Mouse (Mus musculus): Measurements from ENCODE around the gene Tcp11. TPM values are rescaled to one million over a fixed set of nuclear protein-coding genes. Genes with fewer than 3 reads are reported as not detected.
A peak's percentile ranks its signal among the peaks of the same experiment; 100 is the strongest.

The Tcp11 gene
- polyA plus RNA-seq, 1 experiment from 2014 or later = 0.18 TPM

- no peaks in the 10 kb centered on the region for H3K9me3 ChIP-seq (replicated peaks)
- H3K36me3 ChIP-seq (replicated peaks) = no peaks in the 10 kb centered on the region
- H3K4me2 ChIP-seq = peak overlapping the region; percentile 57
- WGBS (ENCODE audit: insufficient replicate concordance) = 36% methylated on average over 22 of the region's 22 CpGs
- H3K4me1 ChIP-seq (replicated peaks) = peaks cover 39% of the 10 kb centered on the region
- no peak overlapping the region for H3K27ac ChIP-seq (replicated peaks)
- H3K9ac ChIP-seq = no peak overlapping the region
- H3K4me3 ChIP-seq (replicated peaks) = no peak overlapping the region
- peaks cover 20% of the 10 kb centered on the region for H3K27me3 ChIP-seq
- no peak for ATAC-seq (ENCODE audit: insufficient read depth)
Observed at GRCm38 (mm10) chr17:28084395-28084905, 4.0 kb upstream of the Tcp11 start.

GRCm38 (mm10) chr17:28082863-28083262 is 2.4 kb upstream of the Tcp11 start:
- H3K4me2 ChIP-seq = no peak overlapping the region
- 35% methylated on average over 13 of the region's 13 CpGs for WGBS (ENCODE audit: insufficient replicate concordance)

DNA sequence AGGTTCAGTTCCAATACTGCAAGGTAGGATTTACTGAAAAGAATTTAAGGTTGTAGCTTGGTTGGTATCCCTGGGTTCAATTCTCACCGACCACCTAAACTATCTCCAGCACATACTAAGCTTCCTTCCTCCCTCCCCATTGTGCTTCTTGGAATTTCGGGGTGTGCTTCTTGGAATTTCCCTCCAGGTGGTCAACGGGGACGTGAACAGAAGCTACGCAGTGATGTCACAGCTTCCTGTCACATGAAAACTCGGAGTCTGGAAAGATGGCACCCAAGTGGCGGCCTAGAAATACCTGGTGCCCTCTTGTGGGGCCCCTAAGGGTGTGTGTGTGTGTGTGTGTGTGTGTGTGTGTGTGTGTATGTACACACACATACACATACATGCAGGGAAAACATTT is 1.4 kb upstream of the Tcp11 start:
- Histone ChIP-seq H3K4me3 (replicated peaks) (no peak overlapping the region), H3K4me1 (replicated peaks) (peaks cover 40% of the 10 kb centered on the region), H3K36me3 (replicated peaks) (no peaks in the 10 kb centered on the region), H3K27ac (replicated peaks) (no peak overlapping the region), H3K27me3 (peaks cover 29% of the 10 kb centered on the region), H3K4me2 (no peak overlapping the region), H3K9me3 (replicated peaks) (no peaks in the 10 kb centered on the region), H3K9ac (no peak overlapping the region)
- 70% methylated on average over 7 of the region's 7 CpGs for WGBS (ENCODE audit: insufficient replicate concordance)
- no peak for ATAC-seq (ENCODE audit: insufficient read depth)

More at GRCm38 (mm10) chr17:28082863-28083262, 2.4 kb upstream of the Tcp11 start:
- no peaks in the 10 kb centered on the region for H3K36me3 ChIP-seq (replicated peaks)
- H3K27me3 ChIP-seq = peaks cover 29% of the 10 kb centered on the region
- no peak overlapping the region for H3K4me3 ChIP-seq (replicated peaks)
- H3K4me1 ChIP-seq (replicated peaks) = peaks cover 40% of the 10 kb centered on the region
- no peak overlapping the region for H3K27ac ChIP-seq (replicated peaks)
- ATAC-seq (ENCODE audit: insufficient read depth) = no peak
- no peaks in the 10 kb centered on the region for H3K9me3 ChIP-seq (replicated peaks)
- no peak overlapping the region for H3K9ac ChIP-seq

DNA sequence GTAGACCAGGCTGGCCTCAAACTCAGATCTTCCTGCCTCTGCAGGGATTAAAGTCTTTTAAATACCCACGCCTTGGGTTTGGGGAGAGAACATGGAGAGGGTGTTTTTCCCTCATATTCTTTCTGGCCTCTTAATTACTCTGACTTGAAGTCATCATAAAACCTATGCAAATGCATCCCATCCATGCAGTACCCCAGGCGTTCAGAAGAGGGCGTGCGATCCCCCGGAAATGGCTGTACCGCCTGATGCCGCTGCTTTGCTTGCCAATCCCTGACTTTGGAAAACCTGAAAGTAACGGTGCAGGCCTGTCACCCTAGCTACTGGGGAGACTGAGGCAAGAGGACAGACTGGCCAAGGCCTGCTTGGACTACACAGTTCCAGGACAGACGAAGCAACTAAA is 946 bp upstream of the Tcp11 start:
- no peaks in the 10 kb centered on the region for H3K36me3 ChIP-seq (replicated peaks)
- no peak overlapping the region for H3K27ac ChIP-seq (replicated peaks)
- 48% methylated on average over 9 of the region's 9 CpGs for WGBS (ENCODE audit: insufficient replicate concordance)
- peaks cover 29% of the 10 kb centered on the region for H3K27me3 ChIP-seq
- ATAC-seq (ENCODE audit: insufficient read depth) = no peak
- peaks cover 40% of the 10 kb centered on the region for H3K4me1 ChIP-seq (replicated peaks)
- no peak overlapping the region for H3K4me3 ChIP-seq (replicated peaks)
- no peaks in the 10 kb centered on the region for H3K9me3 ChIP-seq (replicated peaks)
- no peak overlapping the region for H3K9ac ChIP-seq
- no peak overlapping the region for H3K4me2 ChIP-seq

DNA sequence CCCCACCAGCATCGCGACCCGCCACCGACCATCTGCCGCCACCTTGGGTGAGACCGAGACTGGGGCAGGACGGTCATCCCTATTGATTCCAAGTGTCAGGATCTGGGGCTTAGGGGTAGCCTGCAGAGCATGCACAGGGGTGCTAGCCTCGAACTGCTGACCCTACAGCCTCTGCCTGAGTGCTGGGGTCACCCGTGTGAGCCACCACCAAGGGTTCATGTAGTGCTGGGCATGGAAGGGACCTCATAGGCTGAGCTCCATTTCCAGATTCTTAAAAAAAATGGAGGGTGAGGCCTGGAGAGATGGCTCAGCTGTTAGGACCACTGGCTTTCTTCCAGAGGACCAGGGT is 352 bp upstream of the Tcp11 start:
- Histone ChIP-seq H3K36me3 (replicated peaks) (no peaks in the 10 kb centered on the region), H3K27me3 (peaks cover 29% of the 10 kb centered on the region), H3K9me3 (replicated peaks) (no peaks in the 10 kb centered on the region), H3K4me1 (replicated peaks) (peaks cover 40% of the 10 kb centered on the region), H3K4me2 (peak overlapping the region; percentile 90), H3K4me3 (replicated peaks) (peak overlapping the region; percentile 57; the same call in 1 of the 2 replicates), H3K9ac (no peak overlapping the region), H3K27ac (replicated peaks) (no peak overlapping the region)
- WGBS (ENCODE audit: insufficient replicate concordance) = 22% methylated on average over 9 of the region's 9 CpGs
- peak; percentile 10; the same call in 1 of the 2 replicates for ATAC-seq (ENCODE audit: insufficient read depth)

DNA sequence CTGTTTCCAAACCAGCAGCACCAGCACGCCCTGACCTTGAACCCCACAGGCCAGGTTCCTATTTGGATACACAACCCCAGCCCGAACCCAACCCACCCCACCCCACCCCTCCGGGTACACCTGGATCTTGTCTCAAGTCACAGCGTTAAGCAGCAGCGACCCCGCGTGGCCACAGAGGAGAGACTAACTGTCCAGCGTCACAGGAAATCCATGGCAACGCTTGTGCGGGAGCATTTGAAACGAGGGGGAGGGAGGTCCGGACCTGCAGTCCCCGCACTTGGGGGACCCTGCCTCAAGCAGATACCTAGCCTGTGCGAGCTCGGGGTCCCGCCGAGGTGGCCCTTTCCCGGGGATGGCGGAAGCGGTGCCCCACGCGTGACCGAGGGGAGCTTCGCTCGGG is 821 bp downstream of the Tcp11 start:
- Histone ChIP-seq H3K4me3 (replicated peaks) (peak overlapping the region; percentile 57), H3K9me3 (replicated peaks) (no peaks in the 10 kb centered on the region), H3K4me2 (peak overlapping the region; percentile 90), H3K27me3 (peaks cover 29% of the 10 kb centered on the region), H3K36me3 (replicated peaks) (no peaks in the 10 kb centered on the region), H3K4me1 (replicated peaks) (peaks cover 30% of the 10 kb centered on the region), H3K9ac (peak overlapping the region; percentile 43; the same call in 1 of the 2 replicates), H3K27ac (replicated peaks) (no peak overlapping the region)
- ATAC-seq (ENCODE audit: insufficient read depth) = peak; percentile 10; the same call in 1 of the 2 replicates
- WGBS (ENCODE audit: insufficient replicate concordance) = under 1% methylated on average over 25 of the region's 25 CpGs

GRCm38 (mm10) chr17:28078028-28078427 is 2.4 kb downstream of the Tcp11 start:
- Histone ChIP-seq H3K9me3 (replicated peaks) (no peaks in the 10 kb centered on the region), H3K27me3 (peaks cover 29% of the 10 kb centered on the region), H3K4me3 (replicated peaks) (no peak overlapping the region), H3K36me3 (replicated peaks) (no peaks in the 10 kb centered on the region), H3K4me1 (replicated peaks) (peaks cover 21% of the 10 kb centered on the region), H3K27ac (replicated peaks) (no peak overlapping the region), H3K4me2 (no peak overlapping the region), H3K9ac (no peak overlapping the region)
- 54% methylated on average over 9 of the region's 9 CpGs for WGBS (ENCODE audit: insufficient replicate concordance)
- no peak for ATAC-seq (ENCODE audit: insufficient read depth)

DNA sequence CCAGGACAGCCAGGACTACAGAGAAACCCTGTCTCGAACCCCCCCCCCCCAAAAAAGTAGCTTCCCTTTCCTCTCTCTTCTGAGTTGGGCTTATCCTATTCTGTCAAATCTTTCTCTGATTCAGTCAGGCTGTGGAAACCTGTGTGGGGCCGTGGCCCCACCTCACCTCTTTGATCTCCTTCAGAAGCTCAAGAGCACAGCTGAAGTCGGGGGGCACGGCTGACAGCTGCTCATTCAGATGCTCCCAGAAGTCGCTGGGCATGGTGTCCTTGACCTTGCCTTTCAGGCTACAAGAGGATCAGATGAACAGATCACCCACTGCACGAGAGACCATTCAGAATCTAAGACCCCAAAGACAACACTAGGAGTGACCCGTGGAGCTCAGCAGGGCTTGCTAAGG is 6.0 kb downstream of the Tcp11 start:
- Histone ChIP-seq H3K9me3 (replicated peaks) (no peaks in the 10 kb centered on the region), H3K27ac (replicated peaks) (no peak overlapping the region), H3K27me3 (peaks cover 18% of the 10 kb centered on the region), H3K4me3 (replicated peaks) (no peak overlapping the region), H3K4me2 (no peak overlapping the region), H3K36me3 (replicated peaks) (no peaks in the 10 kb centered on the region), H3K4me1 (replicated peaks) (peaks cover 1% of the 10 kb centered on the region; the same call in 1 of the 2 replicates), H3K9ac (no peak overlapping the region)
- ATAC-seq (ENCODE audit: insufficient read depth) = no peak
- 50% methylated on average over 7 of the region's 7 CpGs for WGBS (ENCODE audit: insufficient replicate concordance)

DNA sequence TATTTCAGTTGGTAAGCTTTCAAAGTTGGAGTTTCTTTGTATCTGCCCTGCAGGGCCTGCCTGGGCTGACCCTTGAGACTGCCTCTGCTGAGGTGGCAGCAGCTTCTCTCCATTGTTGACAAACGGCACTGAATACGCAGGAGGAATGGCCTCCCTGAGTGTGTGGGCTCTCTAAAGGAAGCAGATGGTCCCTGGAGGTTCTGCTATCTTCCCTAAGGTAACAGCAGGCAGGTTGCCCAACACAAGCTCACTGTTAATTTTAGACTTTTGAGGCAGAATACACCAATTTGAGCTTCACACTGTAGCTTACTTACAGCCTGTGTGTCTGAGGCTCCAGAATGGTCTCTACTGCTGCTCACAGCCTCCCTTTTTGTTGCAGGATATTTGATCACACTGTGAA is 7.7 kb downstream of the Tcp11 start:
- H3K9me3 ChIP-seq (replicated peaks) = no peaks in the 10 kb centered on the region
- no peak overlapping the region for H3K4me3 ChIP-seq (replicated peaks)
- no peak for ATAC-seq (ENCODE audit: insufficient read depth)
- H3K9ac ChIP-seq = no peak overlapping the region
- H3K4me1 ChIP-seq (replicated peaks) = no peaks in the 10 kb centered on the region
- WGBS (ENCODE audit: insufficient replicate concordance) = 51% methylated on average over 2 of the region's 2 CpGs
- peaks cover 16% of the 10 kb centered on the region; the same call in 1 of the 2 replicates for H3K27me3 ChIP-seq
- no peak overlapping the region for H3K27ac ChIP-seq (replicated peaks)
- no peak overlapping the region for H3K4me2 ChIP-seq
- H3K36me3 ChIP-seq (replicated peaks) = no peaks in the 10 kb centered on the region

DNA sequence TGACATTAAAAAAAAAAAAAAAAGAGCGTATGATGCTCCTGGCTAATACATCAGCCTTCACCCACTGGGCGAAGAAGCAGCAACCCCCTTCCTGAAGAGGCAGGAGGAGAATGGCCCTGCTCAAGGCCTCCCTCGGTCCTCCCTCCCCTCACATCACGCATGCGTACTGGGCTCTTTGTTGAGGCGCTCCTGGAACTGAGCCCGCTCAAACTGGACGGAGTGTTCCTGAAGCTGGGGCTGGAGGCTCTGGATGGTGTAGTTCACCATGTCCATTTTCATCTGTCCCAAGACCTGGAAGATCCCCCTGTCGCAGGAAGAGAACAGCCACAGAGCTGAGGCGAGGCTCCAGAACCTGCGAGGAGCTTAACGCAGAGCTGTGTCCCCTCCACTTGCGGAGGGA is 10.2 kb downstream of the Tcp11 start:
- Histone ChIP-seq H3K36me3 (replicated peaks) (no peaks in the 10 kb centered on the region), H3K9ac (no peak overlapping the region), H3K4me3 (replicated peaks) (no peak overlapping the region), H3K9me3 (replicated peaks) (no peaks in the 10 kb centered on the region), H3K4me1 (replicated peaks) (no peaks in the 10 kb centered on the region), H3K27ac (replicated peaks) (no peak overlapping the region), H3K27me3 (peaks cover 16% of the 10 kb centered on the region; the same call in 1 of the 2 replicates), H3K4me2 (no peak overlapping the region)
- 72% methylated on average over 13 of the region's 13 CpGs for WGBS (ENCODE audit: insufficient replicate concordance)
- no peak for ATAC-seq (ENCODE audit: insufficient read depth)

- no peaks in the 10 kb centered on the region for H3K36me3 ChIP-seq (replicated peaks)
- H3K27me3 ChIP-seq = peaks cover 16% of the 10 kb centered on the region; the same call in 1 of the 2 replicates
- no peak overlapping the region for H3K9ac ChIP-seq
- no peak overlapping the region for H3K27ac ChIP-seq (replicated peaks)
- H3K4me1 ChIP-seq (replicated peaks) = no peaks in the 10 kb centered on the region
- no peak for ATAC-seq (ENCODE audit: insufficient read depth)
- H3K9me3 ChIP-seq (replicated peaks) = no peaks in the 10 kb centered on the region
- no peak overlapping the region for H3K4me3 ChIP-seq (replicated peaks)
- 15% methylated on average over 12 of the region's 12 CpGs for WGBS (ENCODE audit: insufficient replicate concordance)
- no peak overlapping the region for H3K4me2 ChIP-seq
Observed at GRCm38 (mm10) chr17:28069446-28069845, 11.0 kb downstream of the Tcp11 start.

GRCm38 (mm10) chr17:28067303-28067702 is 13.1 kb downstream of the Tcp11 start:
- H3K27ac ChIP-seq (replicated peaks) = no peak overlapping the region
- peaks cover 16% of the 10 kb centered on the region; the same call in 1 of the 2 replicates for H3K27me3 ChIP-seq
- no peak overlapping the region for H3K4me3 ChIP-seq (replicated peaks)
- no peaks in the 10 kb centered on the region for H3K36me3 ChIP-seq (replicated peaks)
- 68% methylated on average over 4 of the region's 4 CpGs for WGBS (ENCODE audit: insufficient replicate concordance)
- no peak for ATAC-seq (ENCODE audit: insufficient read depth)
- H3K9me3 ChIP-seq (replicated peaks) = no peaks in the 10 kb centered on the region
- no peak overlapping the region for H3K9ac ChIP-seq
- no peaks in the 10 kb centered on the region for H3K4me1 ChIP-seq (replicated peaks)
- H3K4me2 ChIP-seq = no peak overlapping the region
